Mouse (Mus musculus) CD4-positive helper T cell, adult 2 months (primary cell): Measurements from ENCODE around the gene Rps18.

Experiments used
- DNase-seq: peaks from one replicate; pipeline ENCODE4 v3.0.0-alpha.2; 2012; ENCODE audit warnings: low read depth, missing footprints, low spot score

Gene Rps18

DNA sequence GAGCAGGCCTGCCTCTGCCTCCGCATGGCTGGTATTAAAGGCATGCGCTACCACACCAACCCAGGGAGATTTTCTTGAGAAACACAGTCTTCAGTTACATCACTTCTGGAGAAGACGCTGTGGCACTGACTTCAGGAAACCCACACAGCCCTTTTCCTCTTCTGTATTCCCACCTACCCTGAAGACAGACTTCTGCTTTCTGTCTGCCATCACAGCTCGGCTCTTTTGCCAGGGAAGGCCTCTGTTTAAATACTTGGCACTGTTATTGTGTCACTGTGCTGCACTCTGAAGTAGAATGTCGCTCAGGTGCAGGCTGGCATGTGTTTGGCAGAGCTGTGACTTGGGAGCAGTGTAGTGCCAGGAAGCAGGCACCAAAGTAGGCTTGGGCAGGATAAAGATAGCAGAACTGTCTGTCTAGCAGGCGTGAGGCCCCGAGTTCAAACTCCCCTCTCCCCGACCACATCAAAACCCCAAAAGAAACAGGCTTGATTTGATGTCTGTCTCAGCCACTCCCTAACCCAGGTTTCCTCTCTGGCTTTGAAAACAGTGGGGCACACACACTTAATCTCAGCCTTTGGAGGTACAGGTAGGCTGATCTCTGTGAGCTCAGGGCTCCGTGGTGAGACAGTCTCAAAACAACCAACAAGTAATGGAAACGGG is 8.2 kb downstream of the Rps18 start:
- peak; percentile 87 for DNase-seq

DNA sequence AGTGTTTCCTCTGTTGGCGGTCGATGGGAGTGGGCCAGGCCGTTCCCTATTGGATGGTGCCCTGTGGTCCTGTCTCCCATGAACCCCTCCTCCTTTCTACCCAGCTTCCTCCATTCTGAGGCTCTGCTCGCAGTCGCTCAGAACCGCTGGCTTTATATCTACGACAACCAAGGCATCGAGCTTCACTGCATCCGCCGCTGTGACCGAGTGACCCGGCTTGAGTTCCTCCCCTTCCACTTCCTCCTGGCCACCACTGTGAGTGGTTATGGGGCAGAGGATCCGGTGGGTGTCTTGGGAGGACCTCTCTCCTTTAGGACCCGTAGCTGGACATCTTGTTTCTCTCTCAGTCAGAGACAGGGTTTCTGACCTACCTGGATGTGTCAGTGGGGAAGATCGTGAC is 12.3 kb downstream of the Rps18 start:
- DNase-seq, result no peak

- DNase-seq, result no peak
Observed at GRCm38 (mm10) chr17:33941381-33941780, 14.4 kb downstream of the Rps18 start.

GRCm38 (mm10) chr17:33940981-33941380 is 14.8 kb downstream of the Rps18 start:
- no peak for DNase-seq

DNA sequence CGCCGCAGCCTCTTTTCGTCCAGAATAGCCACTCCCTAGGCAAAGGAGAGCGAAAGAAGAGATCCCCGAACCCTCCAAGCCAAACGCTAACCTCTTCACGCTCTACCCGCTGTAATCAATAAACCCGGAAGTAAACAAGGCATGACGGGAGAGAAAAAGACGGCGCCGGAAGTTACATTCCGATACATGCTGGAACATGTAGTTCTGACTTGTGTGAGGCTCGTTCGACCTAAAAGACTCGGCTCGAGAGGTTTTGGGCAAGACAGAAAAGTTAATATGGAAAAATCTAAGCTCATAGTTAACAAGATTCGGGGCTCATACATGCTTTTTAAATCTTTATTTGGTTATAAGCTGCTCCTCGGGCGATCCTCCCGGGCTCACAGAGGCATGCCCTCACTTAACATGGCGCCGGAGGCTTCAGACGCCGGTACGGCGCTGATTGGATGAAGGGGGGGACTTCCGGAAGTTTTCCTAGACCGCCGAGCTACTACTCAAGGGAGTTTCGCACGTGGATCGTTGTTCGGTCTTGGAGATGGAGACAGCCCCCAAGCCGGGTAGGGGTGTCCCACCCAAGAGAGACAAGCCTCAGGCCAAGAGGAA is 15.5 kb downstream of the Rps18 start, which contains the start of the genes Pfdn6 and Wdr46:
TSS of gene Pfdn6 (minus strand) at position 138 of the 600 bp plus-strand sequence.
TSS of gene Wdr46 (plus strand) at position 455 of the 600 bp plus-strand sequence.
- peak; percentile 93 for DNase-seq

GRCm38 (mm10) chr17:33938783-33939182 is 17.0 kb downstream of the Rps18 start:
- DNase-seq, result no peak

GRCm38 (mm10) chr17:33936993-33937392 is 18.8 kb downstream of the Rps18 start:
- no peak for DNase-seq

DNA sequence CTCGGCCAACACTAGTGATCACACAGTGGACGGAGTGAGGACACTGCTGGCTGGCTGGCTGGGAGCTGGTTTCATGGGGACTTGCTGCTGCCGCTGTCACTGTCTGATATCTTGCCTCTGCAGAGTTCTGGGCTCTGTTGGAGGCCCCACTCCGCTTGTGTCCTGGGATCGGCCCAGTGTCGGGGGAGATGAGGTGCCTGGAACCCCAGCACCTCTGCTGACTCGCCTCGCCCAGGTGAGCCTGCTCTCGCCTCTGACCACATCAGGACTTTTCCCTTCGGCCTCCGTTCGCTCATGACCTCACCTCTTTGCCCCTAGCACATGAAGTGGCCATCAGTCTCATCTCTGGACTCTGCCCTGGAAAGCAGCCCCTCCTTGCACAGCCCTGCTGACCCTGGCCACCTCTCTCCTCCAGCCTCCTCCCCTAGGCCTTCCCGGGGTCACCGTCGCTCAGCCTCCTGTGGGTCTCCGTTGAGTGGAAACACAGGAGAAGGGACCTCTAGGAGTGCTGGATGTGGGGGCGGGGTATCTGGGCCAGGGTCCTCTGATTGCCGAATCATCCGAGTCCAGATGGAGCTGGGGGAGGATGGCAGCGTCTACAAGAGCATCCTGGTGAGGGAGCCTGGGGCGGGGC is 20.3 kb downstream of the Rps18 start:
- no peak for DNase-seq

DNA sequence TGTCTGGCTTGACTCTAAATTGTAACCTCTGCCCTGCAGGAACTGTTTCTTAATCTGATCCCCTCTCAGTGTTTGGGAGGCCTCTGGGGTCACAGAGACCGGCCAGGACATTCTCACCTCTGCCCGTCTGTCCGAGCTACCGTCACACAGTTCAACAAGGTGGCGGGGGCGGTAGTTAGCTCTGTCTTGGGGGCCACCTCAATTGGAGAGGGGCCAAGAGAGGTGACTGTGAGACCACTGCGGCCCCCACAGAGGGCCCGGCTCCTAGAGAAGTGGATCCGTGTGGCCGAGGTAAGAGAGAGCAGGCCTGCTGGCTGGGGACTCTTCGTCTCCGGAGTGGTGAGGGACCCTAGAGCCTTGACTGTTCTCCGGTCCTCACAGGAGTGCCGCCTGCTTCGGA is 22.8 kb downstream of the Rps18 start:
- no peak for DNase-seq

DNA sequence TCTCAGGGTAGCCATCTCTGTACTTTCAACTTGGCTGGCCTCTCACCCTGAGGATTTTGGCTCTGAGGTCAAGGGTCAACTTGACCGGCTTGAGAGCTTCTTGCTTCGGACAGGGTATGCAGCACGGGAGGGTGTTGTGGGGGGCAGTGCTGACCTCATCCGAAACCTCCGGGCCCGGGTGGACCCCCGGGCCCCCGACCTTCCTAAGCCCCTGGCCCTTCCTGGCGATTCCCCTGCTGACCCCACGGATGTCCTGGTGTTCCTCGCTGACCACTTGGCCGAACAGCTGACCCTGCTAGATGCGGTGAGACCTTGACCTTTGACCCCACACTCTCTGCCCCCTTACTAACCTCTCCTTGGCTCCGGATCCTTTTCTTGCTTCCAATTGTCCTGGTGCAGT is 23.4 kb downstream of the Rps18 start:
- DNase-seq, result no peak

DNA sequence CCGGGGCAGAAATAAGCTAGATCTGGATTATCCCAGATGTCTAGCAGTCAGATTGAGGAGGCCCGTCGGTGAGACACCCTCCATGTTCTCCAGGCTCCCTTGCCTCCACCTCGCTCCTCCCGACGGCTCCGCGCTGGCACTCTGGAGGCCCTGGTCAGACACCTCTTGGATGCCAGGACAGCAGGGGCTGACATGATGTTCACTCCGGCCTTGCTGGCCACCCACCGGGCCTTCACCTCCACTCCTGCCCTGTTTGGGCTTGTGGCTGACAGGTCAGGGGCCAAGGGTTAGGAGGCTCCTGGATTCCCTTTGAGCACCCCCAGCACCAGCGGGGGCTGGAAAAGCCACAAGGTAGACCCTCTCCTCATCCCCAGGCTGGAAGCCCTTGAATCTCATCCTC is 23.9 kb downstream of the Rps18 start:
- no peak for DNase-seq

DNA sequence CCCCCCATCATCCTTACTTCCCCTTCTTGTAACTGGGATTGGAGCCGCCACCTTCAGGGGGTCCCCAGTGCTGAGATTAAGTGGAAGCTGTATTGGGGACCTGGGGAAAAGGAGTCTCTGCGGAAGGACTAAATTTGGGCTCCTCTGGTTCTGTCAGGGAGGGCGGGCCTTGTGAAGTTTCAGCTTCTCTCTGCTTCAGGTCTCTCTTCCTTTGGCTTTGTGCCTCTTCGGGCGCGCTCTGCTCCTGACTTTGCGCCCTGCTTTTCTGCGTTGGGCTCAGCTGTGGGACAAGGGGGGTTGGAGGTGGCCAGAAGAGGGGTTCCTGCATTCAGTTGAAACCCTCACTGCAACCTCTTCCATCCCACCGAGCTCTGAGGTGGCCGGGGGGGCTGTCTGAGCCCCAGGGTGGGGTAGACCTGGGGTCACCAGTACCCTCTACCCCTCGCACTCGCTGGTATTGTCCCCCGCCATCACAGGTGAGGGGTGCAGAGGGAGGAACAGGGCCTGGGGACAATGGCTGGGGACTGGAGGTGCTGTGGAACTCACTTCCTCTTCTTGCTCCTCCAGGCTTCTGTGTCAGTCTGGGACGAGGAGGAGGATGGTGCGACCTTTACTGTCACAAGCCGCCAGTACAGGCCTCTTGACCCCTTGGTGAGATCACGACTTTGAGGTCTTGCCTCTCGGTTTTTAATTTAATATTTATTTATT is 24.5 kb downstream of the Rps18 start:
- DNase-seq, result peak; percentile 70

DNA sequence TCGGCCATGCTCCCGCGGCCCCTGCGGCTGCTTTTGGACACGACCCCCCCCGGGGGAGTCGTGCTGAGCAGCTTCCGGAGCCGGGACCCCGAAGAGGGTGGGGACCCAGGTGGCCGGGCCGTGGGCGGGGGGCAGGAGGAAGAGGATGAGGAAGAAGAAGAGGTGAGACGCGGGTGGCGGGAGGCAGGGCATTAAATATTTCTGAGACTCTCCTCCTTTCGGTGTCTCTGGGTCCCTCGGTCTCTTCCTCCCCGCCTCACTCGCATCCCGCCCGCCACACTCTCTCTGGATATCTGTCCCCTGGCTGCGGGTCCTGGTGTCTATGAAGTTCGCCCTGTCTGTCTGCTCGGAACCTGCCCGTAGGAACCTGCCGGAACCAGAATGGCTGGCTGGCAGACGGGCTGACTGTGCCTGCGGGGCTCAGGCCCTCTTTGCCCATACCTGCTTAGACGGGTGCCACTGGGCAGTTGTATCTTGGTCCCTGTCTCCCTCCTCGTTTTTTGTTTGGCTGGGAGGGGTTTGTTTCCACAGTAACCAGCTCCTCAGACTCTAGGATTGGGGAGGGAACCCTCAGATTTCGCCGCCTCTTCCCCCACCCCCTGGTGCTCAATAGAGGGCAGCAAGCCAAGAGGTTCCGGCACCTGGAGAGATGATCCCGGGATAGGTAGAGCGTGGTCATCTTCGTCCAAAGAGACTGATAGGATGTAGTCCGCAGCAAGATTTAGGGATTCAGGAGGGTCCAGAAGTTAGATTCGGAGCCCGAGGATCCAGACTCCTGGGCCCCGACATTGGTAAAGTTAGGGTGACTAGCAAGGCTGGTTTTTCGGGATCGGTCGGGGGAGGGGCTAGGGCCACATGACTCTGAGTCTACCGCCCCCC is 25.3 kb downstream of the Rps18 start:
- DNase-seq, result peak; percentile 83

DNA sequence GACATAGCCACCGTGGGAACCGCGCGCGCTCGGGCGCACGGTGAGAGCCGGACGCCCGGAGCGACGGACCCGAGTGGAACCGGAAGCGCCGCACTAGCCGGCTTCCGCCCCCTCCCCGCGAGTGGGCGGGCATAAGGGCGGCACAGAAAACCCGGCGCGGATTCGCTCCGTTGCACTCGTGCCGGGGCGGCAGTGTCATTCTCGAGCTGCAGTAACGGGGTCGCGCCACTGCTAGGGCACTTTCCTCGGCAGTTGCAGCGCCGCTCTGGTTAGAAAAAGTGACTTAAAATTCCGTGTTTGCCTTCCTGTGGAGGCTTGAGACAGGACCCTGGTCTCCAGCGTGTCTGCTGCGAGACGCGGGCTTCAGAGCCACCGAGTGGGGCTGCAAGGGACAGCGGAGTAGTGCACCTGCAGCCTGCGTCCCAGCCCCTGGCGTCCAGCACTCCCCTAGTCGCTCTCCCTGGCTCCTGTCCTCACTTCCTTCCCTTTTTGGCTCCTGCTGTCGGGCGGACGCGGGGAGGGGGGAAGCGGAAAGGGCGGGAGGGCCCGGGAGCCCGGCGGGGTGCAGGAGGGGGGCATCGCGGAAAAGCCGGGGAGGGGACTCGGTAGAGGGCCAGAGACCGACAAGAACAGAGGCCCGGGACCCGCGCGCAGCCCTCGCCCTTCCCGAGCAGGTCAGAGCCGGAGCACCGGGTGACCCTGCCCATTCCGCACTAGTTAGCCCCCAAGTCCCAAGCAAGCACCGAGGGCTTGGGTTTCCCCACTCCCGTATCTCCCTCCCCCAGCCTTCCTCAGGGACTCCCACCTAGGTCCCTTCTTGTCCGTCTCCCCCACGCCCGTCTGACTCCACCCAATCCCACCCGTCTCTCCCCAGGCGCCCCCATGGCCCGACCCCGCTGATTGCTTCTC is 26.2 kb downstream of the Rps18 start, which contains the start of gene Rgl2:
TSS of gene Rgl2 (plus strand) at position 173 of the 909 bp plus-strand sequence.
- peak; percentile 94 for DNase-seq

GRCm38 (mm10) chr17:33928251-33928947 is 27.4 kb downstream of the Rps18 start:
- no peak for DNase-seq

DNA sequence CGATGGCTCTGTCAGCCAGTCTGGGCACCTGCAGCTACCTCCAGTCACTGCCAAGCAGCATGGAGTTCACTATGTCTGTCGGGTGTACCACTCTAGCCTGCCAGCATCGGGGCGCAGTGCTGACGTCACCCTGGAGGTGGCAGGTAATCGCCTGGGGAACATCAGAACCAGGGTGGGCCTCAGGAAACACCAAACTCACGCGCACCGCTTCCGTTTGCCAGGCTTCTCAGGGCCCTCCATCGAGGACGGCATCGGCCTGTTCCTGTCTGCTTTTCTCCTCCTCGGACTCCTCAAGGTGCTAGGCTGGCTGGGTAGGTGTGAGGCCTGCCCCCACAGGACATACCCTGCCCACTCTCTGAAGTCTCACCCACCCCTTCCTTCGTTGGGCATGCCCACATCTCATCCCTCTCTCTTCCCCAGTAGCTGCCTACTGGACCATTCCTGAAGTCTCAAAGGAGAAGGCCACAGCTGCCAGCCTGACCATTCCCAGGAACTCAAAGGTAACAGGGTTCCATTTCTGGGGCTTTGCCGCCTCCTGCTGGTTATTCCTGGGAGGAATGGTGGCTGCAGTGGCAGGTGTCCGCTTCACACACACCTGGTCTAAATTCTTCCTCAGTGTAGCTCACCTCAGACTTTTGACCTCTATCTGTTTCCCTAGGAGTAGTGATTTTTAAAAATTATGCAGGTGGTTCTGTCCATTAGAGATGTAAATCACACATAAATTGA is 29.4 kb downstream of the Rps18 start:
- DNase-seq, result no peak

DNA sequence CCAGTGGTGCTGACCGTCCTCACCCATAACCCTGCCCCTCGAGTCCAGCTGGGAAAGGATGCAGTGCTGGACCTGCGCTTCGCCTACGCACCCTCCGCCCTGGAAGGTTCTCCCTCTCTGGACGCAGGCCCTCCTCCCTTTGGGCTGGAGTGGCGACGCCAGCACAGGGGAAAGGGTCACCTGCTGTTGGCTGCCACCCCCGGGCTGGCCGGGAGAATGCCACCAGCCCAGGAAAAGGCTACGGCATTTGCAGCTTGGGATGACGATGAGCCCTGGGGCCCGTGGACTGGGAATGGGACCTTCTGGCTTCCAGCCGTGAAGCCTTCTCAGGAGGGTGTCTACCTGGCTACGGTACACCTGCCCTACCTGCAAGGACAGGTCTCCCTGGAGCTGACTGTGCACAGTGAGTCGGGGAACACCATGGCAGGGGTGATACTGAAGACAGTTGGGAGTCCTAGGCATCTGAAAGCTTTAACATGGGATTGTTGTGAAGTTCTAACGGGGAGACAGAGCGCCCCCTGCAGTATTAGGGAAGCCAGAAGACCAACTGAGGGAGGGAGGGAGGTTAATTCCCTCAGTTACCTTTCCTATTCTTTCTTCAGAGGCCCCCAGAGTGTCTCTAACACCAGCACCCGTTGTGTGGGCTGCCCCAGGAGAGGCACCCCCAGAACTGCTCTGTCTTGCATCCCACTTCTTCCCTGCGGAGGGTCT is 30.2 kb downstream of the Rps18 start:
- DNase-seq, result no peak

DNA sequence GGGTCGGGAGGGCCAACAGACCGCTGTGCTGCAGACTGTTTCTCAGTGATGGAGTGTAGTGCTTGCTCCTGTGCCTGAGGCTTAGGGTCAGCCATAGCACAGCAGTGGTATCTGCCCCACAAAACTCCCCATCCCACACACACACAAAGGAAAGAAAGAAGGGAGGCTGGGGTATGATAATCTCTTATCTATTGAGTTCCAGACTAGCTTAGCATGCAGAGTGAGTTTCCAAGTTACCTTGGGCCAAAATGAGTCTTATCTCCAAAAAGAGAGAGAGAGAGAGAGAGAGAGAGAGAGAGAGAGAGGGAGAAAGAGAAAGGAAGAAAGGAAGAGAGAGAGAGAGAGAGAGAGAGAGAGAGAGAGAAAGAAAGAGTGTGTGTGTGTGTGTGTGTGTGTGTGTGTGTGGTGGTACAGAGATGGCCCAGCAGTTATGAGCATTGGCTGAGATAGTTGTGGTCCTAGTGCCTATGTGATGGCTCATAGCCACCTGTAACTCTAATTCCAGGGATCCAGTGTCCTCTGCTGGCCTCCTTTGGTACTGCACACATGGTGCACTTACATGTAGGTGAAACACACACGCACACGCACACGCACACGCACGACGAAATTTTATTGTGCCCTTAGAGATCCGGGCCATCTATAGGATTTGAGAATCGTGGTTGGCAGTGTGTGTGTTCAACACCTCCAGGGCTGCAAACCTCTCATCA is 31.1 kb downstream of the Rps18 start:
- peak; percentile 77 for DNase-seq
